Mouse (Mus musculus) CH12.LX (cell line): ENCODE measurements around the gene Nmur1. TPM values are rescaled to one million over a fixed set of nuclear protein-coding genes. Genes with fewer than 3 reads are reported as not detected.

ENCODE experiments used
- DNase-seq: peaks from one replicate; pipeline ENCODE4 v3.0.0-alpha.2; 2013; ENCODE audit errors: extremely low read depth
- H3K27ac ChIP-seq: 2 replicates; pipeline ENCODE4 v1.5.1; 2012; ENCODE audit warnings: low read depth, mild to moderate bottlenecking, control low read depth, moderate library complexity; ENCODE audit not compliant: insufficient read depth
- H3K27me3 ChIP-seq: replicated peaks from 2 replicates; pipeline ENCODE3; 2012; ENCODE audit warnings: inconsistent platforms
- H3K36me3 ChIP-seq, 2 experiments: replicated peaks in 1 of 2; 2 replicates each; pipeline versions ENCODE3 to v1.6.1; 2012; ENCODE audit warnings: inconsistent platforms in 1 of 2, low read length in 1 of 2, mild to moderate bottlenecking in 1 of 2, mixed read lengths in 1 of 2, moderate library complexity in 1 of 2; ENCODE audit not compliant: control insufficient read depth in 1 of 2, insufficient read depth in 1 of 2
- H3K4me1 ChIP-seq, 2 experiments: 2 replicates each; pipeline ENCODE4 v1.6.1; 2012; ENCODE audit warnings: inconsistent platforms in 1 of 2, moderate library complexity in 1 of 2; ENCODE audit not compliant: insufficient read depth in 2 of 2, control insufficient read depth in 1 of 2
- H3K4me2 ChIP-seq: 2 replicates; pipeline ENCODE4 v1.6.1; 2012; ENCODE audit warnings: low read depth, mild to moderate bottlenecking, control low read depth; ENCODE audit not compliant: poor library complexity, insufficient read depth, severe bottlenecking
- H3K4me3 ChIP-seq, 3 experiments: fragments of 150-350 bp in 1 of 3; sonication (generic) in 1 of 3; replicated peaks in 1 of 3; 2 replicates each; pipeline versions ENCODE3 to v1.5.1; 2011 to 2012; ENCODE audit warnings: low read depth in 2 of 3, low read length in 2 of 3, mild to moderate bottlenecking in 2 of 3, moderate library complexity in 2 of 3, control low read depth in 1 of 3, improper control_type of control experiment in 1 of 3, inconsistent platforms in 1 of 3, mixed read lengths in 1 of 3; ENCODE audit not compliant: poor library complexity in 1 of 3
- H3K79me2 ChIP-seq: replicated peaks from 2 replicates; pipeline ENCODE4 v1.6.1; 2012; ENCODE audit warnings: mild to moderate bottlenecking, moderate library complexity; ENCODE audit not compliant: control insufficient read depth, poor library complexity, insufficient read depth, severe bottlenecking; ENCODE audit errors: extremely low read depth
- H3K9ac ChIP-seq: 2 replicates; pipeline ENCODE4 v1.6.1; 2012; ENCODE audit warnings: low read depth, mild to moderate bottlenecking, control low read depth, moderate library complexity; ENCODE audit not compliant: insufficient read depth
- H3K9me3 ChIP-seq: replicated peaks from 2 replicates; pipeline ENCODE3; 2012; ENCODE audit warnings: low read length, inconsistent platforms, mixed read lengths
- CHD1 ChIP-seq: IDR thresholded peaks from 2 replicates; pipeline ENCODE4 v1.6.1; 2012; ENCODE audit warnings: low read depth, low read length, improper control_type of control experiment, inconsistent platforms
- CHD2 ChIP-seq: IDR thresholded peaks from 2 replicates; pipeline ENCODE4 v1.6.1; 2011; ENCODE audit warnings: low read length, improper control_type of control experiment
- CTCF ChIP-seq, 2 experiments: IDR thresholded peaks in 1 of 2; conservative IDR thresholded peaks in 1 of 2; 2 replicates each; pipeline ENCODE4 v1.5.1; 2011 to 2012; ENCODE audit warnings: low read depth in 2 of 2, low read length in 2 of 2, improper control_type of control experiment in 1 of 2, inconsistent platforms in 1 of 2, mild to moderate bottlenecking in 1 of 2, moderate library complexity in 1 of 2
- E2F4 ChIP-seq: IDR thresholded peaks from 2 replicates; pipeline ENCODE4 v1.6.1; 2011; ENCODE audit warnings: low read depth, low read length, improper control_type of control experiment; ENCODE audit not compliant: insufficient replicate concordance
- EP300 ChIP-seq: IDR thresholded peaks from 2 replicates; pipeline ENCODE4 v1.6.1; 2011; ENCODE audit warnings: low read length, improper control_type of control experiment
- ETS1 ChIP-seq: conservative IDR thresholded peaks from 2 replicates; pipeline ENCODE4 v1.6.1; 2012; ENCODE audit warnings: low read depth, mild to moderate bottlenecking, inconsistent platforms, low read length, improper control_type of control experiment, moderate library complexity
- HCFC1 ChIP-seq: IDR thresholded peaks from 2 replicates; pipeline ENCODE4 v1.6.1; 2012; ENCODE audit warnings: low read depth, mild to moderate bottlenecking, inconsistent platforms, low read length, improper control_type of control experiment
- JUN ChIP-seq: IDR thresholded peaks from 2 replicates; pipeline ENCODE4 v1.6.1; 2011; ENCODE audit warnings: low read depth, mild to moderate bottlenecking, low read length, improper control_type of control experiment, moderate library complexity; ENCODE audit not compliant: insufficient read depth
- JUND ChIP-seq: conservative IDR thresholded peaks from 2 replicates; pipeline ENCODE4 v1.6.1; 2011; ENCODE audit warnings: low read depth, low read length, improper control_type of control experiment
- MAFK ChIP-seq: IDR thresholded peaks from 2 replicates; pipeline ENCODE4 v1.6.1; 2011; ENCODE audit warnings: low read length, improper control_type of control experiment; ENCODE audit not compliant: insufficient replicate concordance
- MAX ChIP-seq: IDR thresholded peaks from 2 replicates; pipeline ENCODE4 v1.6.1; 2011; ENCODE audit warnings: low read length, improper control_type of control experiment
- MXI1 ChIP-seq: IDR thresholded peaks from 2 replicates; pipeline ENCODE4 v1.6.1; 2011; ENCODE audit warnings: mild to moderate bottlenecking, low read depth, low read length, improper control_type of control experiment
- MYC ChIP-seq: IDR thresholded peaks from 2 replicates; pipeline ENCODE4 v1.6.1; 2011; ENCODE audit warnings: low read depth, mild to moderate bottlenecking, improper control_type of control experiment, low read length
- POLR2A ChIP-seq: IDR thresholded peaks from 2 replicates; pipeline ENCODE4 v1.6.1; 2011; ENCODE audit warnings: low read depth, mild to moderate bottlenecking, improper control_type of control experiment, low read length
- POLR2AphosphoS2 ChIP-seq: IDR thresholded peaks from 2 replicates; pipeline ENCODE4 v1.6.1; 2011; ENCODE audit warnings: low read depth, low read length, improper control_type of control experiment
- RAD21 ChIP-seq: IDR thresholded peaks from 2 replicates; pipeline ENCODE4 v1.6.1; 2011; ENCODE audit warnings: low read depth, mild to moderate bottlenecking, low read length, improper control_type of control experiment, moderate library complexity
- RCOR1 ChIP-seq: conservative IDR thresholded peaks from 2 replicates; pipeline ENCODE4 v1.6.1; 2012; ENCODE audit warnings: low read depth, mild to moderate bottlenecking, inconsistent platforms, low read length, improper control_type of control experiment
- SIN3A ChIP-seq: IDR thresholded peaks from 2 replicates; pipeline ENCODE4 v1.6.1; 2012; ENCODE audit warnings: low read length, improper control_type of control experiment, inconsistent platforms
- SMC3 ChIP-seq: IDR thresholded peaks from 2 replicates; pipeline ENCODE4 v1.6.1; 2011; ENCODE audit warnings: low read depth, low read length, improper control_type of control experiment
- TBP ChIP-seq: conservative IDR thresholded peaks from 2 replicates; pipeline ENCODE4 v1.6.1; 2011; ENCODE audit warnings: low read depth, low read length, improper control_type of control experiment
- TCF12 ChIP-seq: IDR thresholded peaks from 2 replicates; pipeline ENCODE4 v1.6.1; 2014; ENCODE audit warnings: low read depth, mild to moderate bottlenecking, inconsistent platforms, low read length, improper control_type of control experiment
- UBTF ChIP-seq: IDR thresholded peaks from 2 replicates; pipeline ENCODE4 v1.6.1; 2012; ENCODE audit warnings: low read depth, mild to moderate bottlenecking, inconsistent platforms, low read length, improper control_type of control experiment, moderate library complexity
- USF2 ChIP-seq: conservative IDR thresholded peaks from 2 replicates; pipeline ENCODE4 v1.6.1; 2011; ENCODE audit warnings: low read depth, low read length, improper control_type of control experiment
- ZC3H11A ChIP-seq: IDR thresholded peaks from 2 replicates; pipeline ENCODE4 v1.6.1; 2012; ENCODE audit warnings: low read depth, mild to moderate bottlenecking, inconsistent platforms, low read length, improper control_type of control experiment
- ZKSCAN1 ChIP-seq: IDR thresholded peaks from 2 replicates; pipeline ENCODE4 v1.6.1; 2012; ENCODE audit warnings: low read depth, inconsistent platforms, low read length, improper control_type of control experiment, borderline replicate concordance
- ZMIZ1 ChIP-seq: IDR thresholded peaks from 2 replicates; pipeline ENCODE4 v1.6.1; 2012; ENCODE audit warnings: low read depth, mild to moderate bottlenecking, inconsistent platforms, low read length, improper control_type of control experiment
- ZNF384 ChIP-seq: IDR thresholded peaks from 2 replicates; pipeline ENCODE4 v1.6.1; 2012; ENCODE audit warnings: low read depth, low read length, improper control_type of control experiment, inconsistent platforms
- dilution Hi-C: fragments of 300-500 bp; cut with MboI; formaldehyde crosslinking; loops from 2 replicates; pipeline ENCODE4 v1.14.3; 2020; ENCODE audit warnings: low sequenced_read_pairs; ENCODE audit not compliant: extremely low pct_unique_long_range_greater_than_20kb, extremely low pct_ligation_motif_present
- in situ Hi-C: fragments of 300-500 bp; cut with MboI; formaldehyde crosslinking; loops from 3 replicates; pipeline ENCODE4 v1.14.3; 2019; ENCODE audit warnings: low sequenced_read_pairs, low pct_ligation_motif_present, low pct_unique_long_range_greater_than_20kb, mixed read lengths
- polyA plus RNA-seq: library from polyadenylated mRNA; unstranded; fragments of >175 nt; gene quantifications from 2 replicates; pipeline ENCODE4 v1.2.1, GENCODE M21; 2012; ENCODE audit warnings: low read depth; ENCODE audit not compliant: insufficient read length
- total RNA-seq, 2 experiments: library from RNA; depleted of rRNA; stranded (reverse); fragments of 300-350 nt in 1 of 2; fragments of >200 nt in 1 of 2; gene quantifications; 2 replicates each; pipeline ENCODE4 v1.2.3; 2012 to 2014

Nmur1 gene
- total and polyA plus RNA-seq, 3 experiments = 0.16 TPM; not detected in 2

GRCm38 (mm10) chr1:86368086-86368485 lies 57.9 kb downstream of the Nmur1 start:
- Histone ChIP-seq H3K36me3 (peaks cover 0 to 8% of the 10 kb centered on the region in 2 experiments), H3K4me2 (no peak overlapping the region), H3K27ac (no peak overlapping the region), H3K9ac (no peak overlapping the region), H3K79me2 (no peaks in the 10 kb centered on the region), H3K4me3 (no peak overlapping the region), H3K9me3 (no peaks in the 10 kb centered on the region), H3K4me1 (peaks cover 3 to 9% of the 10 kb centered on the region in 2 experiments; a peak in 3 of 4 replicates), H3K27me3 (no peaks in the 10 kb centered on the region)
- dilution Hi-C loops = no loop called here
- in situ Hi-C loops = no loop called here
- no peak for DNase-seq
- TF ChIP-seq USF2 = no peak

- Histone ChIP-seq H3K9me3 (no peaks in the 10 kb centered on the region), H3K27me3 (no peaks in the 10 kb centered on the region), H3K27ac (no peak overlapping the region), H3K79me2 (peaks cover 20% of the 10 kb centered on the region), H3K9ac (no peak overlapping the region), H3K4me2 (no peak overlapping the region), H3K4me3 (no peak overlapping the region), H3K4me1 (peaks cover 7 to 30% of the 10 kb centered on the region in 2 experiments), H3K36me3 (peaks cover 0 to 2% of the 10 kb centered on the region in 2 experiments)
- DNase-seq = peak; percentile 75
- TF ChIP-seq ZKSCAN1 = no peak
- no peak for TF ChIP-seq EP300
- TF ChIP-seq CHD1 = no peak
- TF ChIP-seq CTCF (conservative IDR thresholded peaks at IDR 0.05 in 1 of 2, IDR thresholded peaks at IDR 0.05 in 1 of 2; ENCODE audit: low read depth in 2 of 2, low read length in 2 of 2) = peak; percentile 28 to 70; a peak in 3 of 4 replicates
- TF ChIP-seq JUND = no peak
- TF ChIP-seq TCF12 = no peak
- no peak for TF ChIP-seq MAFK
- TF ChIP-seq RCOR1 = no peak
- peak; percentile 95 for TF ChIP-seq MYC
- TF ChIP-seq USF2 = no peak
- TF ChIP-seq ZNF384 = no peak
- no peak for TF ChIP-seq SIN3A
- TF ChIP-seq ETS1 = no peak
- no peak for TF ChIP-seq HCFC1
- TF ChIP-seq MAX = peak; percentile 64
- TF ChIP-seq TBP = no peak
- TF ChIP-seq RAD21 = peak; percentile 29
- no peak for TF ChIP-seq CHD2
- no peak for TF ChIP-seq POLR2AphosphoS2
- 0 out of 2 replicates have a peak, but pooled peaks have one; percentile 34 for TF ChIP-seq POLR2A
- TF ChIP-seq SMC3 = no peak
- TF ChIP-seq UBTF = no peak
- TF ChIP-seq E2F4 = no peak
- TF ChIP-seq JUN = no peak
- no peak for TF ChIP-seq ZMIZ1
- TF ChIP-seq ZC3H11A = no peak
- TF ChIP-seq MXI1 = no peak
- in situ Hi-C loops (no loop called here), dilution Hi-C loops (no loop called here)
Measured at GRCm38 (mm10) chr1:86363671-86364070, 62.4 kb downstream of the Nmur1 start.
